Mouse (Mus musculus): ENCODE results near the gene Anks1b.

Anks1b gene

GRCm38 (mm10) chr10:90784981-90785650 is 911.8 kb downstream of the Anks1b start:
- no peak for DNase-seq (ENCODE audit: extremely low read depth, low read depth, low spot score)

GRCm38 (mm10) chr10:90785680-90786079 is 912.4 kb downstream of the Anks1b start:
- no peak for DNase-seq (ENCODE audit: extremely low read depth, low read depth, low spot score)

DNA sequence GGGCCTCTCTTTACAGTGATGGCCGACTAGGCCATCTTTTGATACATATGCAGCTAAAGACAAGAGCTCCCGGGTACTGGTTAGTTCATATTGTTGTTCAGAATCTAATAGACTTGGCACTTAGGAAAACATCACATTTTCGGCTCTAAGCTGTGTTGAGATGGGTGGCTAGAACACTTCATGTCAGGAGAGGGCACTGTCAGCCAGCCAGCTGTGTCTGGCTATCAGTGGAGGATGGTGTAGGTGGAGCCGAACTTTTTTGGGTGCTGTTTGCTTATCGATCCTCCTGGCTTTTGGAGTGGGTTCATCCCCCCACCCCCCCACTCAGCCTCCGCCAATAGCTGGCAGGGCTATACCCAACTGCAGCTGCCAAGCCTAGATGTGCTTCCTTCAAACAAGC is 929.8 kb downstream of the Anks1b start:
- no peak for DNase-seq (ENCODE audit: extremely low read depth, low read depth, low spot score)

DNA sequence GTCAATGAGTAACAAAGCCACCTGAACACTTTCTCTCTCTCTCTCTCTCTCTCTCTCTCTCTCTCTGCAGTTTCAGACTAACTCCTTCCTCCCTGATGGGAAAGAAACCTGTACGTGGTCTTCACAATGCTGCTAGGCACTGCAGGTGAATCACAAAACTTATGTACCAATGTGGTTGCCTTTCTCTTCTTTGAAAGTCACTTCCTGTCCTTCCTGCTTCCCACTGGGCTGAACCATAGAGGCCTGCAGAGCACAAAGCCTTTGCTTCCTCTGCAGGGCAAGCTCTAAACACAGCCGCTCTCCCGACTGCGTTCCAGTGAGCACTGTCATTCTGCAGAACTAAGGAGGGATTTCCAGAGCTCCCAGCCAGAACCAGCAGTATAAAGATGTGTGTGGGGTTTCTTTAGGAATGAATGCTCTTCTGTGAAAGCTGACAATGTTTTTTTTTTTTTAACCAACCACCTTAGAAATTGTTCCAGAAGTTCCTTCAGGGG is 931.3 kb downstream of the Anks1b start:
- no peak for DNase-seq (ENCODE audit: extremely low read depth, low read depth, low spot score)

DNA sequence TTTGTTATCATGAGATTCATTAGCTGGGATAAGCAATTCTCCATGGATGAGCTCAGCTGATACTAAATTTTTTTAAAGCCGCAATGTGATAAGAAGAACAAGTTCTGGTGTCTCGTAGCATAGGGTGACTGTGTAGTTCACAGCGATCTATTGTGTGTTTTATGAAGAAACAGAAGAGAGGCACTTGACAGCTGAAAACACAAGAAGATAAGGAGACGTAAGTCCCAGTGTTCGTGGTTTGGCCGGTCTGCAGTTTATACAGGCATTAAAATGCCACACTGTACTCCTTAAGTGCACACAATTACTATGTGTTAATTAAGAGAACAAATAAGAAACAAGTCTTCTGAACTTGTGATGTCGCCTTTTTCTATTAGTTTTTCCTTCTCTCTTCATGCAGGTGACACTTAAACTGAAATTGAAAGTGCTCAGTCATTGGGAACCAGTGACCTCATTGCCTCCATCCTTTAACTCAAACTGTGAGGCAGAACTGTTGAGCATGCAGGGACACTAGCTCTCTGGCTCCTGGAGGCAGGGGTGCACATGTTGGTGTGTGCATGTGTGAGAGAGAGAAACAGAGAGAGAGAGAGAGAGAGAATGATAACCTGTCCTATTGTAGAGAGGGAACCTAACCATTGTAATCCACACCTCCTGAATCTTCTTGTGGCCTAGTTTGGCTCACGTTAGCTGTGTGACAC is 935.5 kb downstream of the Anks1b start:
- DNase-seq (ENCODE audit: extremely low read depth, low read depth, low spot score), result no peak

DNA sequence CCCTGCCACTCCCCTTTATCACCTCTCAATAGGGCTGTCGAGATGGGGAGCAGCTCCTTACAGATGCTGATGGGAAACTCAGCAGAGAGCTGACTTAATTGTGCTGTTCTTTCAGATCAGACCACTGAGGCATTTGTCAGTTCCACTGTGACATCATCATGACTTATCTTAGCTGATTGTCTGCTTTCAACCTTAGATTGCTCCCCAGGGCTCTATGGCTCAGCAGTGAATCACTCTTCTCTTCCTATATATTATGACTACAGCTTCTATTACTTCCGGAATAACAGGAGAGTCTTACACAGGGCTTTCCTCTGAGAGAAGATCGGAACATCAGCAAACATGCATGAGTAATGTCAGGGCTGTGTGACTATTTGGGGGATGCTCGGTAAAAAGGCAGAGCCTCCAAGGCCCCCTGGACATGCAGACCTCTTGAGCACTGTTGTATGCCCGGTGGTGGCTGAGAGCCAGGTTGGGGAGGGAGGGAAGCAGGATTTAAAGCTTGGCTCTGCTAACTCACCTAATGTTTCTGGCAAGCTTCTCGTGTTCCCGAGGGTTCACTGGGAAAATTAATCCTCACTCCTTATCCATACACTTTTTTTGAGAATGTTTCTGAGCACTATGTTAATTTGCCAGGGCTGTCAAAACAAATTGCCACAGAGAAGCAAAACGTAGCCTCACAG is 936.7 kb downstream of the Anks1b start:
- DNase-seq (ENCODE audit: extremely low read depth, low read depth, low spot score), result no peak

DNA sequence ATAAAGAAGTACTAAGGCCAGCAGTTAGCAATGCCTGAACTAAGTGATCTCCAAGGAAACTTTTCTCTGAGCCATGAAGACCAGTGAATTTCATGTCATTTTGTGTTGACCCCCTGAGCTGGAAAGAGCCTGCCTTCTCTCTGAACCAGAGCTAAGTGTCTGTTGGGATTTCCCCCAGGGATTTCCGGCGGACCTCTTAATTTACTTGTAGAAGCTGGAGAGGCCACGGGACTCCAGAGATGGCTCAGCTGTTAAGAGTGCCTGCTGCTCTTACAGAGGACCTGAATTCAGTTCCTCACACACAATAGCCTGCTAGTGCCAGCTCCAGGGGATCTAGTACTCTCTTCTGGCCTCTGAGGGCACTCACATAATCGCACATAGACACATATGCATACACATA is 938.1 kb downstream of the Anks1b start:
- DNase-seq (ENCODE audit: extremely low read depth, low read depth, low spot score), result no peak

GRCm38 (mm10) chr10:90813326-90813725 is 940.0 kb downstream of the Anks1b start:
- no peak for DNase-seq (ENCODE audit: extremely low read depth, low read depth, low spot score)

DNA sequence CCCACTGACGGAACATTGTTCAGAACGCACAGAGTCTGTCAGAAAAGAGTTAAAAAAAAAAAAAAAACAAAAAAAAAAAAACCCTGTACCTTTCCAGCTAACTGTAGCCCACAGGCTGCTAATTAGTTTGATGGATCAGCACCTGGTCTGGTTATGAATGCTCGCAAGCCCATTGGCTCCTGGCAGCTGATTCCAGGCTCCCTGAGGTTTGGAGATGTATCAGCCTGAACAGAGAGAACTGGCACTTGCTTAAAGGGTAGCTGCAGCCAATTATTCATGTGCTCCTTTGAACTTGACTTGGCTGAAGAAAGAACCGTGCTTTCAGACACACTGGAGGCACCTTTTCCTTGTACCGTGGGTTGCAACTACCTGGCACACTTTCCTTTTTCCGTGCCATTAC is 941.1 kb downstream of the Anks1b start:
- DNase-seq (ENCODE audit: extremely low read depth, low read depth, low spot score), result no peak

- no peak for DNase-seq (ENCODE audit: extremely low read depth, low read depth, low spot score)
Measured at GRCm38 (mm10) chr10:90818246-90818937, 945.1 kb downstream of the Anks1b start.

- DNase-seq (ENCODE audit: extremely low read depth, low read depth, low spot score), result no peak
Measured at GRCm38 (mm10) chr10:90823438-90823837, 950.1 kb downstream of the Anks1b start.

GRCm38 (mm10) chr10:90824692-90825091 is 951.4 kb downstream of the Anks1b start:
- DNase-seq (ENCODE audit: extremely low read depth, low read depth, low spot score), result no peak

DNA sequence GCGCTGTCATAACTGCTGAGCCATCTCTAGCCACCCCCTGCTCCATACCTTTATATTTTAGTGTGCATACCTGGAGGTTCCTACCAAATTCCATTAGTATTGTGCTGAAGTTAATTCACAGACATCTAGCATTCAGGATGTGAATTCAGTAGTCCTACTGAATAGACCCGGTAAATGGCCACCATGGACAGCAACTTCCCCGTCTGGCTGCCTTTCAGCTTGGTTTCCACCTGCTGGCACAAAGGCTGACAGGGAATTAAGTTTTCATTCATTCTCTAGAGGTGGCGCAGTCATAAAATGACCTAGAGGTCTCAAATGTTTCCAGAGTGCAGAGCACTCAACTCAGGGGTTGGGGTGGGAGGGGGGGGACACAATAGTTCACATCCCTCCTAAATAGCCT is 953.6 kb downstream of the Anks1b start:
- no peak for DNase-seq (ENCODE audit: extremely low read depth, low read depth, low spot score)

GRCm38 (mm10) chr10:90828581-90829393 is 955.5 kb downstream of the Anks1b start:
- DNase-seq (ENCODE audit: extremely low read depth, low read depth, low spot score), result no peak

GRCm38 (mm10) chr10:90829394-90830267 is 956.3 kb downstream of the Anks1b start:
- no peak for DNase-seq (ENCODE audit: extremely low read depth, low read depth, low spot score)

DNA sequence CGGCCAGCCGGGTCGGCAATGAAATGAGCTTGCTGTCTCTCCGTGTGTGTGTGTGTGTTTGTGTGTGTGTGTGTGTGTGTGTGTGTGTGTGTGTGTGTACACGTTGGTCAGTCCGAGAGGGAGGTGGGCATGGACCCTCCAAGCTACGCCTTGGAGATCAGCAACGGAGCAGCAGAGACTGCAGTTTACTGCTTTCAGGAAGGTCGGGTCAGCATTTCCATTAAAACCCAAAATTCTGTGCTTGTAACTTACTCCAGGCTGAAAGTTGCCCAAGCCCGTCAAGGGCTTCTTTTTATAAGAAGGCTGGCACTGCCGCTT is 956.9 kb downstream of the Anks1b start:
- DNase-seq (ENCODE audit: extremely low read depth, low read depth, low spot score), result no peak

GRCm38 (mm10) chr10:90830591-90831287 is 957.4 kb downstream of the Anks1b start:
- DNase-seq (ENCODE audit: extremely low read depth, low read depth, low spot score), result no peak

DNA sequence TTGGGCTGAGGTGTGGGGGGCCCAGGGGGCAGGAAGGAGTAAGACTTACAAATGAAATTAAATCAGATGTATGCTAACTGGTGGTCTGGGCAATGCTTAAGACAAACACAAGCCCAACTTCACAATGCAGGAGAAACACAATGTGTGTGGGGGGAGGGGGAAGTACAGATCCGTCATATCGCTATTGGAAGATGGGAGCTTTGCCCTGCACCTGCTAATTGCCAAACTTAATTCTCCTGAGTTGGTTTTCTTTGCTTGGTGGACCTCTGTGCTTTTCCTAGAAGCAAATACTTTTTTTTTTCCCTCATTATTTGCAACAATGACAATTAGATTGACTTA is 957.9 kb downstream of the Anks1b start:
- DNase-seq (ENCODE audit: extremely low read depth, low read depth, low spot score), result no peak

GRCm38 (mm10) chr10:90834306-90834705 is 961.0 kb downstream of the Anks1b start:
- no peak for DNase-seq (ENCODE audit: extremely low read depth, low read depth, low spot score)
